Mouse (Mus musculus) testis, adult 2 months (tissue): ENCODE data around the gene Prdm1.

Source experiments
- CTCF ChIP-seq: fragments of 200-500 bp; IDR thresholded peaks from 2 replicates; pipeline ENCODE4 v1.5.1; 2012; ENCODE audit warnings: low read depth, mild to moderate bottlenecking, inconsistent platforms, low read length, moderate library complexity; ENCODE audit not compliant: control insufficient read depth, insufficient read depth, insufficient replicate concordance
- POLR2A ChIP-seq: fragments of 200-500 bp; IDR thresholded peaks from 2 replicates; pipeline ENCODE4 v1.6.1; 2012; ENCODE audit warnings: low read depth, mild to moderate bottlenecking, inconsistent platforms, low read length, moderate library complexity; ENCODE audit not compliant: control insufficient read depth

GRCm38 (mm10) chr10:44530067-44530360 lies 1.7 kb upstream of the Prdm1 start:
- no peak for TF ChIP-seq CTCF
- no peak for TF ChIP-seq POLR2A
